Comparison of ENCODE assay signal across 12 mouse cellular contexts in the genomic region with DNA sequence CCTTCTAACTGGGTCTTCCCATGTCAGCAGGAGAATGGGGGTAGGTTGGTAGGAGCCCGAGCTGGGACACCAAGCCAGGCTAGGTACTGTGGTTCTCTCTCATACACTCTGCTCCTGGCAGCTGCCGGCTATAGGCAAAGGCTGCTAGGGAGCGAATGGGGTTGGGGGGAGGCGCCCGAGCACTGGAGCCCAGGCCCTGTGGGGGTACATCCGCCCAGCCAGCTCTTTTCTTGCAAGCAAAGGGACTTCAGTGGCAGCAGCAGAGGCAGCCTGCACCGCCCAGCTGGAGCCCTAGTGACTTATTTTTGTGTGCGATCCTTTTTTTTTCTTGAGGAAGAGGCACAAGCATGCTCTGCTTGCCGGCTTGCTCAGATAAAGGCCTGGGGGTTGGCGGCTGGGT. TPM values are rescaled to one million over a fixed set of nuclear protein-coding genes. Genes with fewer than 3 reads are reported as not detected.
DNase-seq lines count a peak whose midpoint lies in the region; ATAC-seq lines count a peak whose summit lies in the region.
"Had no signal": no experiment of that assay in that cellular context is flagged by ENCODE, and none has a peak within 500 bp of the region (broad histone marks: within the 10 kb centered on the region; RNA-seq: fewer than 3 reads in every experiment).

No protein-coding gene starts in this region.

- H3K4me1 ChIP-seq in midbrain, embryonic 12.5 days = peaks cover 63% of the 10 kb centered on the region

- peak overlapping the region; percentile 86 for H3K4me2 ChIP-seq in midbrain, embryonic 12.5 days (replicated peaks)

- no peak for ATAC-seq in cerebellum, adult (ENCODE audit: insufficient number of reproducible peaks, low FRiP score, low TSS enrichment)
- peak; percentile 32; the same call in 1 of the 2 replicates for ATAC-seq in midbrain, embryonic 12.5 days (ENCODE audit: low FRiP score, low read depth)
- ATAC-seq in activated CD4-positive, CD25-positive, alpha-beta regulatory T cell, adult 4 months = no peak
- ATAC-seq: liver, postnatal 0 days had no signal

- peak overlapping the region; percentile 80 for H3K27ac ChIP-seq in midbrain, embryonic 12.5 days (replicated peaks)

- peak overlapping the region; percentile 72 for H3K9ac ChIP-seq in midbrain, embryonic 12.5 days (replicated peaks)
- H3K9ac ChIP-seq: liver, postnatal 0 days had no signal

- peaks cover 3% of the 10 kb centered on the region; the same call in 1 of the 2 replicates for H3K36me3 ChIP-seq in midbrain, embryonic 12.5 days
- H3K36me3 ChIP-seq: G1E had no signal

- peak; percentile 42 for DNase-seq in cerebellum, adult 11-12 months
- peak; percentile 27 for DNase-seq in right cerebral cortex, postnatal 25 days
- DNase-seq in right cerebral cortex, adult 2 months (ENCODE audit: low spot score in 2 of 2) = no peak
- DNase-seq in thymus, adult 18-20 months = no peak
- DNase-seq in thymus, postnatal 10 days (ENCODE audit: low spot score in 2 of 2) = no peak
- DNase-seq: adrenal gland, postnatal 14 days; kidney, adult 11 months; liver, postnatal 0 days had no signal

- H3K9me3 ChIP-seq in midbrain, embryonic 12.5 days = no peaks in the 10 kb centered on the region

- H3K4me3 ChIP-seq in midbrain, embryonic 12.5 days = peak overlapping the region; percentile 77

- 5% methylated on average over 10 of the region's 10 CpGs for WGBS in midbrain, embryonic 12.5 days

- peaks cover 65% of the 10 kb centered on the region for H3K27me3 ChIP-seq in midbrain, embryonic 12.5 days

RNA-seq across cellular contexts. Expression of gene Nav2, which starts 51.6 kb away (rescaled TPM):
- 23.0 and 24.5 TPM in 2 replicates for polyA plus RNA-seq in midbrain, embryonic 12.5 days (2016; fragmentation: Nextera tagmentation; extraction: Ambion mirVana)
- polyA plus RNA-seq in activated CD4-positive, CD25-positive, alpha-beta regulatory T cell, adult 4 months (2017; shearing (Covaris generic)) = 10 to 100 TPM; 14.2 to 16.6 TPM
- polyA plus RNA-seq: G1E had no signal

Comparison
In these comparisons a context has a peak if more than half of its experiments do, and no peak if none do; other contexts are left out.
1. DNase-seq: peak in cerebellum, adult 11-12 months (single experiment) and right cerebral cortex, postnatal 25 days (single experiment); none in right cerebral cortex, adult 2 months (0 of 2), thymus, adult 18-20 months (0 of 2) and thymus, postnatal 10 days (0 of 2).